Mouse (Mus musculus): ENCODE data around the gene Cul4a. TPM values are rescaled to one million over a fixed set of nuclear protein-coding genes. Genes with fewer than 3 reads are reported as not detected.
"Not testable (repeated sequence)": the region's sequence is repeated elsewhere in the genome, so short reads cannot be mapped to it uniquely, and the experiment has no call there.

Gene Cul4a
- 10 to 100 TPM; 75.1 to 76.1 TPM for total RNA-seq (2021)

- peak; percentile 92 for DNase-seq (ENCODE audit: low spot score)
- intact Hi-C loops (cut with DNase I), result loop anchor here (5.0 to 10.0 kb wide), 2 partner anchors 52 to 210 kb away; partner anchors contain the start of gene Lamp1
Observed at GRCm38 (mm10) chr8:13105087-13105881, at the start of gene Cul4a, which contains the start of gene Pcid2. Cul4a (plus strand) TSS chr8:13105621. Pcid2 (minus strand) TSS chr8:13105459.

DNA sequence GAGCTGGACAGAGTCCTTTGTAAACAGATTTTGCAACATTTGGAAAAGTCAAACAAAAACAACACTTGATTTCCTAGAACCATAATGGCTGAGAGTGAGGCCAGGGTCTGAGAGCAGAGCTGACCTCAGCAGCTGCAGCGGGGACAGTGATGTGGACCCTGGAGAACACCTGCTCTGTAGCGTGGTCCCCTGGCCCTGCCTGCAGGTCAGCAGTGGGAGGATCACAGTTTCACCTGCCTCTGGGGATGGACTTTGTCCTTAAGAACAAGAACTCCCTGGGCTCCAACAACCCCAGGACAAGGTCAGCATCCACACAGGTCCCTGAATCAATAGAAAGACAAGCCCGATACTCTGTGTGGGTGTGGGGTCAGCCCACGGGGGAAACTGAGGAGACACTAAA is 48.1 kb upstream of the Cul4a start:
- intact Hi-C loops (cut with DNase I), result no loop called here
- DNase-seq (ENCODE audit: low spot score), result no peak

- no peak for DNase-seq (ENCODE audit: low spot score)
- intact Hi-C loops (cut with DNase I), result no loop called here
Observed at GRCm38 (mm10) chr8:13060441-13061150, 44.8 kb upstream of the Cul4a start, which contains the start of gene Proz. Proz (plus strand) TSS chr8:13060914.

- intact Hi-C loops (cut with DNase I), result no loop called here
Observed at GRCm38 (mm10) chr8:13063112-13063511, 42.3 kb upstream of the Cul4a start.

GRCm38 (mm10) chr8:13073255-13073654 is 32.2 kb upstream of the Cul4a start:
- intact Hi-C loops (cut with DNase I), result no loop called here
- no peak for DNase-seq (ENCODE audit: low spot score)

More at GRCm38 (mm10) chr8:13063112-13063511, 42.3 kb upstream of the Cul4a start:
- DNase-seq (ENCODE audit: low spot score), result no peak

- intact Hi-C loops (cut with DNase I), result no loop called here
- no peak for DNase-seq (ENCODE audit: low spot score)
Observed at GRCm38 (mm10) chr8:13075044-13075443, 30.4 kb upstream of the Cul4a start.

DNA sequence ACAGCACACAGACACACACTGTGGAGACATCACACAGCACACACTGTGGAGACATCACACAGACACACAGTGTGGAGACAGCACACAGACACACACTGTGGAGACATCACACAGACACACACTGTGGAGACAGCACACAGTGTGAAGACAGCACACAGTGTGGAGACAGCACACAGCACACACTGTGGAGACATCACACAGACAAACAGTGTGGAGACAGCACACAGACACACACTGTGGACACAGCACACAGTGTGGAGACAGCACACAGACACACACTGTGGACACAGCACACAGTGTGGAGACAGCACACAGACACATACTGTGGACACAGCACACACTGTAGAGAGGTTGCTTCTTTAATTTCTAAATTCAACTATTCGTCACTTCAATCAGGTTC is 29.8 kb upstream of the Cul4a start:
- DNase-seq (ENCODE audit: low spot score); intact Hi-C loops (cut with DNase I): not testable (repeated sequence)

DNA sequence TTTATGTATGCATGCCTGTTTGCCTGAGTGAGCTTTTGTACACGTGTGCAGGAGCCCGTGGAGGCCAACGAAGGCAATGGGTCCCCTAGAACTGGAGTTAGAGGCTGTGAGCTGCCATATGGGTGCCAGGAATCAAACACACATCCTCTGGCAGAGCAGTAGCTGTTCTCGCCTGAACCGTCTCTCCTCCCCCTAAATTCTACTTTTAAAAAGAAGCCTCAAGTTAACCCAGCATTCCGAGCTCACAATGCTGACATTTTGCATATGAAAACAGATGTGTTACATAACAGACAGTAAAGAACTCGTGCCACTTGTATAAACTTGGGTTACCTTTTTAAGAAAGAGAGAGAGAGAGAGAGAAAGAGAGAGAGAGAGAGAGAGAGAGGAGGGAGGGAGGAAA is 27.9 kb upstream of the Cul4a start:
- DNase-seq (ENCODE audit: low spot score), result no peak
- intact Hi-C loops (cut with DNase I), result no loop called here

GRCm38 (mm10) chr8:13104691-13105086 is 732 bp upstream of the Cul4a start:
- intact Hi-C loops (cut with DNase I), result loop anchor here (5.0 to 10.0 kb wide), 4 partner anchors 53 to 347 kb away; partner anchors contain the start of genes Atp11a and Lamp1
- DNase-seq (ENCODE audit: low spot score), result peak; percentile 77

DNA sequence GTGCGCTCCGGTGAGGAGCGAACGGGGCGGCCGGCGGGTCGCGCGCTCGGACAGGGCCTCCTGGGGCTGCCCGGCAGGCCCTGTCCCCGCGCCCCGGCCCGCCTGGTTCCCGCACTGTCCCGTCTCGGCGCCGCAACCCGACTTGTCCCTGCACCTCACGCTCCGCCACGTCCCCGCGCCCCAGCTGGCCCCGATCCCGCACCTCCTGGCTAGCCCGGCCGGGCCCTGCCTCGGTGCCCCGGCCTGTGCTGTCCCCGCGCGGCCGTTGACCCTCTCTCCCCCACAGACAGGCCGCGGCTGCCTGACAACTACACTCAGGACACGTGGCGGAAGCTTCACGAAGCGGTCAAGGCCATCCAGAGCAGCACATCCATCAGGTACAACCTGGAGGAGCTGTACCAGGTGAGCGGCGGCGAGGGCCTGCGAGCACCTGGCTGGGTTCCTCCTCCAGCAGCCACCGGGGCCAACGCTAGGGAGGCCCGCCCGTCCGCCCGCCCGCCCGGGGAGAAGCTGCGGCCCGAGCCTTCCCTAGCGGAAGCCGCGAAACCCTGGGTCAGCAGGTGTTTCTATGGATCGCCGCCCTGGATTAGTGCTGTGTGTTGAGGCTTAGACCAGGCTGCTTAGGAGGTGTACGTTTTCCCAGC is 609 bp downstream of the Cul4a start:
- no peak for DNase-seq (ENCODE audit: low spot score)
- intact Hi-C loops (cut with DNase I), result loop anchor here (5.0 to 10.0 kb wide), 2 partner anchors 51 to 211 kb away; partner anchors contain the start of gene Lamp1

DNA sequence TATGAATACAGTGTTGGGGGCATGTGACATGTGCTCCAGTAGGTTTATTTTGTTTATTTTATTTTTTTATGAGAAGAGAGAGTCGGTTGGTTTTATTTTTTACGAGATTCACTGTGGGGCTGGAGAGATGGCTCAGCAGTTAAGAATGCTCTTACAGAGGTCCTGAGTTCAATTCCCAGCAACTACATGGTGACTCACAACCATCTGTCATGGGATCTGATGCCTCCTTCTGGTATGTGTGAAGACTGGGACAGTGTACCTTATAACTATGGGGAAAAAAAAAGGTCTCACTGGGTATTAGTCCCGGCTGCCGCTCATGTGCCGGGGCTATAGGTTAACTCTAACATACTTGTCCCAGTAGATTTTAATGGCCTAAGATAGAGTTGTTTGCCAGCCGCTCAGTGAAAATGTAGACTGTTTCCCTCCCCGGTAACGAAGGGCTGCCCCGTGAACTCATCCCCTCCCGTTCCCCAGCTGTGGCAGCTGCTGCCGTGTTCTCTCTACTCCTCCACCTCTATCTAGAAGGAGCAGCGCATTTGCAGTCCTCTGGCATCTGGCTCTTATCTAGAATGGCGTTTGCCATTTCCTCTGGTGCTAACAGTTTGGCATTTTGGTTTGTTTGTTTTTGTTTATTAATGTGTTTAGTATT is 2.7 kb downstream of the Cul4a start:
- intact Hi-C loops (cut with DNase I), result loop anchor here (5.0 to 10.0 kb wide), 2 partner anchors 49 to 213 kb away; partner anchors contain the start of gene Lamp1
- DNase-seq (ENCODE audit: low spot score), result no peak

- intact Hi-C loops (cut with DNase I), result loop anchor here (5.0 to 10.0 kb wide), 2 partner anchors 48 to 214 kb away; partner anchors contain the start of gene Lamp1
Observed at GRCm38 (mm10) chr8:13108967-13109366, 3.5 kb downstream of the Cul4a start.

DNA sequence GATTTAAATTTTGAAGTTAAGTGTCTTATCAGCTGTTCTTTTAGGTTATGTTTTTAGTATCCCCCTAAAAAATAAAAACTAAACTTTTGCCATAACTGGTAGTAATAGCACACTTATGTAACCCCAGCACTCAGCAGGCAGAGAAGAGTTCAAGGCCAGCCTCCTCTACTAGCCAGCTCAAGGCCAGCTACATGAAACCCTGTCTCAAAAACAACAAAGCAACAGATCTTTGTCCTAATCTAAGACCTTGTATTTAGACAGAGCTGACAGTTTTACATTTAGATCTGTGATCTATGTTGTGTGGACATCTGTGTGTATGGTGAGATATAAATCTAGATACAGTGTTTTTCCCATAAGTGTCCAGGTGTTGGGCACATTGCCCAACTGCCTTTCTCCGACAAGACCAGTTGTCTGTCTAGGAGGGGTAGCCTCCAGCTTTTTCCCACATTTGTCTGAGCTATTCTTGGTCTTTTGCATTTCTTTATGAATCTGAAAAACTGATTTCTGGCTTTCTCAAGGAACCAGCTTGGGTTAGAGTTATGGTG is 4.1 kb downstream of the Cul4a start:
- no peak for DNase-seq (ENCODE audit: low spot score)
- intact Hi-C loops (cut with DNase I), result loop anchor here (5.0 to 10.0 kb wide), 2 partner anchors 48 to 215 kb away; partner anchors contain the start of gene Lamp1

More at GRCm38 (mm10) chr8:13108967-13109366, 3.5 kb downstream of the Cul4a start:
- DNase-seq (ENCODE audit: low spot score), result no peak

- intact Hi-C loops (cut with DNase I), result no loop called here
- DNase-seq (ENCODE audit: low spot score), result no peak
Observed at GRCm38 (mm10) chr8:13111917-13112316, 6.5 kb downstream of the Cul4a start.

GRCm38 (mm10) chr8:13113232-13113631 is 7.8 kb downstream of the Cul4a start:
- intact Hi-C loops (cut with DNase I), result no loop called here
- no peak for DNase-seq (ENCODE audit: low spot score)

GRCm38 (mm10) chr8:13117096-13117495 is 11.7 kb downstream of the Cul4a start:
- intact Hi-C loops (cut with DNase I), result no loop called here
- no peak for DNase-seq (ENCODE audit: low spot score)

DNA sequence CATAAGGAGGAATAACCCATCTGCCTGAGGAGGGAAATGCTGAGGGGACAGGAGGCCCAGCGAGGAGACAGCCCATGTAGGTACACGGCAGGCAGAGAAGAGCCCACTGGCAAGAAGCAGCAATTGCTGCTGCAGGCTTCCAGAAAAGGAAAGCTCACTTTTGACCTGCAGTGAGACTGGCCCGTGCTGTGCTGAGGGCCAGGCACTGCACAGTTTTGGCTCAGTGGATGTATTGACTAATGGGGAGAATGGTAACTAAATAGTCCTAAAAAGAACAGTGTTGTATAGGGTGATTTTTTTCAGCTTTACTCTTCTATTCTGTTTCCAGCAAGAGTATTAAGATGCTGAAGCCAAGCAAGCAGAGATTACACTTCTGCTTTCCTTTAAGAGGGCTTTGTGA is 13.1 kb downstream of the Cul4a start:
- intact Hi-C loops (cut with DNase I), result no loop called here

GRCm38 (mm10) chr8:13120882-13121665 is 15.7 kb downstream of the Cul4a start:
- intact Hi-C loops (cut with DNase I), result no loop called here
- no peak for DNase-seq (ENCODE audit: low spot score)

More for the DNA sequence above, 13.1 kb downstream of the Cul4a start:
- DNase-seq (ENCODE audit: low spot score), result no peak

Measured in heart, postnatal 25 days (tissue).